Mouse (Mus musculus) layer of hippocampus, postnatal 10 days (tissue): ENCODE results near the gene Dnase1l1. TPM values are rescaled to one million over a fixed set of nuclear protein-coding genes. Genes with fewer than 3 reads are reported as not detected.

Experiments
- DNase-seq, 2 experiments: peaks; one replicate each; pipeline ENCODE4 v3.0.0; 2021; ENCODE audit warnings: low spot score in 2 of 2
- long read RNA-seq: library from polyadenylated mRNA; stranded (forward); transcript quantifications from one replicate; pipeline ENCODE4 v2.0.0, GENCODE M21; 2023
- total RNA-seq, 2 experiments: library from RNA; stranded (reverse); gene quantifications; 2 replicates each; pipeline ENCODE4 v1.2.3; 2021

Dnase1l1 gene
- 1 to 10 TPM; 2.8 to 3.5 TPM for total RNA-seq
- long read RNA-seq, partial matches to known transcripts: 0 of 2 reads
- long read RNA-seq, other reads (novel, unspliced or antisense): 0 of 2 reads

DNA sequence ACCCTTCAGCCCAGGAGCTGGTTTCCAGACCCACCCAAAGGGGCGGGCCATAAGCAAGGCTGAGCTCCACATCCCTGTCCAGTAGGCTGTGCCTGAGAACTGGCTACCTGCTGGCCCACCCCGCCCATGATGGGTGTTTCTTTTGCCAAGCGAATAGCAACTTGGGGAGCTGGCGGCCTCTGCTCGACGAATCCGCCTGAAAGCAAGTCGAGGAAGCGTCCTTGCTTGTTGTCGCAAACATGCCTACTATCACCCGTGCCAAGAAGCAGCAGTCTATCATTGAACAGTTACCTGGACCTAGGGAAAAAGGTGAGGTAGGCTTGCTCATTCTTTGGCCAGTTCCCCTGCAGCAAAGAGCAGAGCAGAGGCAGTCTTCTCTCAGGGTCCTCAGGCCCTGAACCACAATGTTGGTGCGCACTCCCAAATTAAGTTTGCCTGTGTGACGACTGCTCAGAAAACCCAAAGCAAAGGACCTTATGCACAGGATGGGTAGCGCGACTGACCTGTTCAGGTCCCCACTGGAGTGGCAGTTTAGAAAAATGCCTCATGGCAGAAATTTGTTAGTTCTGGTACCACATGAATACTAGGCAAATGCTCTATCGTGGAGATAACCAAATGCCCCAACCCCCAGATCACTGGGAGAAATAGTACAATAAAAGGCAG is at the start of gene Dnase1l1, which contains the start of gene Taz:
Dnase1l1 (minus strand) TSS at position 606 of the 663 bp plus-strand sequence.
Taz (plus strand) TSS at position 181 of the 663 bp plus-strand sequence.
- DNase-seq: peak; percentile 14 to 34

DNA sequence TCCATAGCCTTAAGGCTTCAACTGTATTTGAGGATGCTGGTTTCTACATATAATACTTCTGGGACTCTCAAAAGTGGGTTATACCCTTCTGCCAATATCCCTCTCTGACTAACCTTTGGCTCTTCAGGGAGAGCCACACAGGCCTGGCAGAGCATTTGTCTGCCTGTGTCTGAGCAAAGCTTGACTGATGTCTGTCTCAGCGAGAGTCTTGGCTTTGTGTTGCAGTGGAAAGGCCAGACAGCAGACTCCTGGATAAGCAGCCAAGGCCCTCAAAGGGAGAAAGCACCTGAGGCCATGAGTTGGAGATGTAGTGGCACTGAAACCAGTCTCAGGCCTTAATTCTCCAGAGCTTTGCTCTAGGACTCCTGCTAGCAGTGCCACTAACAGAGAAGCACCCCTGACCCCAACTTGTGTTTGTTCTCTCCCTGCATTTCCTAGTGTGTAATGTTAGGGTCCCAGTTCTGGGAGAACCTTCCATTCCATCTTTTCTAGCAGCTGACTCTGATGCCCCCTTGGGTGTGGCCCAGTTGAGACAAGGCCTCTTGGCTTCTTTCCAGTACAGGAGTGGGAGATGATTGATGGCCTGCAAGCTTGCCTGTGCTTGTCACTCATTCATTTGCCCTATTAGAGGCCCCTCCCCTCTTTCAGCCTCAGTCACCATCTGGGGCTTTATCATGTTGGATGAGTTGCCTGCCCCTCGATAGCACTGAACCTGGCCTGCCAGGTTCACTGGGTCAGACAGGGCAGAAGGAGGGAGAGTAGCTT is 48.2 kb upstream of the Dnase1l1 start:
- no peak for DNase-seq

DNA sequence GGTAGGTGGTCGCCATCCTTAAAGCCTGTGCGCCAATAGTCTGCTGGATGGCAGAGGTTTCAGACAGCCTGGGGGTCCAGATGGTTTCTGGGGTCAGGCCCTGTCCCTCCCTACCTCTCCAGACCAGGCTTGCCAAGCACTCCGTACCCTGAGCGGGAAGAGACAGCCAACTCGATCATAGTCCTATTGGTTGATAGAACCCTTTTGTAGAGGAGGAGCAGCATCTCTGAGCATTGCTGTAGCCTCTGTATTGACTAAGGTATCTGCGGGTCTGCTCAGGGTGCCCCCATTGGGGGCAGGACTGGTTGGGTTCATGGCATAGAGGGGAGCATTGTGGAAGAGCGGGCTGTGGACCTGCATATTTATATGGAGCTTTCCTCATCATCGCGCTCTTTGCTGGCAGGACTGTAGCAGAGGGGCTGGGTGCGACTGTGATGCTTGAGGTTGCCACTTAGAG is 47.1 kb upstream of the Dnase1l1 start:
- DNase-seq: no peak

DNA sequence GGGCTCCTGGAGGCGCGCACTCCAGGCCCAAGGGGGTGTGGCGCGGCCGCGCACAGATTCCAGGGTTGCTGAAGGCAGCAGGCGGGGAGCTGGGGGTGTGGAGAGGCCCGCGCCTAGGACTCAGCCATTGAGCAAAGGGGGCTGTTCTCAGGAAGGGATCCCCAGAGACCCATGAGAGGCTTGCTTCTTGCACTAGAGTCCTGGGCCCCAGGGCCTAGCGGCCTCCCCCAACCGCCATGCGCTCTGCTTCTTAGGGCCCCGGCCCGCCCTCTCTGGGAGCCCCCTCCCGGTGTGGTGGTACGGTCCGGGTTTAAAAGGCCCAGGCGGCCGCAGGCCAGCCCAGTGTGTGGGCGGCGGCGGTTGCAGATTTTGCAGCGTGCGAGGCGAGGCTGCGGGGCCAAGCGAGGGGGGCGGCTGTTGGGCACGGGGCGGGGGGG is 46.6 kb upstream of the Dnase1l1 start, which contains the start of gene Plxna3:
Plxna3 (plus strand) TSS at position 342 of the 437 bp plus-strand sequence.
- peak; percentile 62 to 77 for DNase-seq

DNA sequence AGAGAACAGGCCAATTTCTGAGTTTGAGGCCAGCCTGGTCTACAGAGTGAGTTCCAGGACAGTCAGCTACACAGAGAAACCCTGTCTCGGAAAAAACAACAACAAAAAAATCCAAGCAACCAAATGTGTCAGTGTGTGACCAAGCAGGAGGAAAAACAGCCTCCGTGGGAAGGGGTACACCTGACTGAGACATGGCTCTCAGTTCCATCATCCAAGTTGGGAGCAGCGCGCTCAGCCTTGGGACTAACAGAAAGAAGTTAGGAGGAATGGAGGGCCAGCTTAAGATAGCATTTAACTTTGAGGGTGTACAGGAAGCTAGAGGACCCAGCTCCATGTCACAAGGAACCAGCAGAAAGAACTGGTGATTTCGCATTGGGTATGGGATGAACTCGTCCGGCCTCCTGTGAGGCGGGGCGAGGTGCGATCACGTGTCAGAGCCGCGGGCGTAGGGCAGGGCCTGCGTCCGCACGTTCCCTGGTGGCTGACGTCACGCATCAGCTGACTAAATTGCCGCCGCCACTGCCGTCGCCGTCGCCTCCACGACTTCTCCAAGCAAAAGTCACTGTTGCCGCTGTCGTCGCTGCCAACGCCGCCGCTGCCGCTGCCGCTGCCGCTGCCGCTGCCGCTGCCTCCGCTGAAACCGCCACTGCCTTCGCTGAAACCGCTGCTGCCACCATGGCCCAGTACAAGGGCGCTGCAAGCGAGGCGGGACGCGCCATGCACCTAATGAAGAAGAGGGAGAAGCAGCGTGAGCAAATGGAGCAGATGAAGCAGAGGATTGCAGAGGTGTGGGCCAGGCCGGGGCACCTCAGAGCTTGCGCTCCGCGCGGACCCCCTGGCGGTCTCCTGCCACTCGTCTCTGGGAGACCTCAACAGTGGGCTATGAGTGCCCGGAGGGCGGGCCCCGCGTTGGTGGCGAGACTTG is 30.7 kb upstream of the Dnase1l1 start, which contains the start of gene Fam50a:
Fam50a (plus strand) TSS at position 494 of the 925 bp plus-strand sequence.
- peak; percentile 79 to 83 for DNase-seq

DNA sequence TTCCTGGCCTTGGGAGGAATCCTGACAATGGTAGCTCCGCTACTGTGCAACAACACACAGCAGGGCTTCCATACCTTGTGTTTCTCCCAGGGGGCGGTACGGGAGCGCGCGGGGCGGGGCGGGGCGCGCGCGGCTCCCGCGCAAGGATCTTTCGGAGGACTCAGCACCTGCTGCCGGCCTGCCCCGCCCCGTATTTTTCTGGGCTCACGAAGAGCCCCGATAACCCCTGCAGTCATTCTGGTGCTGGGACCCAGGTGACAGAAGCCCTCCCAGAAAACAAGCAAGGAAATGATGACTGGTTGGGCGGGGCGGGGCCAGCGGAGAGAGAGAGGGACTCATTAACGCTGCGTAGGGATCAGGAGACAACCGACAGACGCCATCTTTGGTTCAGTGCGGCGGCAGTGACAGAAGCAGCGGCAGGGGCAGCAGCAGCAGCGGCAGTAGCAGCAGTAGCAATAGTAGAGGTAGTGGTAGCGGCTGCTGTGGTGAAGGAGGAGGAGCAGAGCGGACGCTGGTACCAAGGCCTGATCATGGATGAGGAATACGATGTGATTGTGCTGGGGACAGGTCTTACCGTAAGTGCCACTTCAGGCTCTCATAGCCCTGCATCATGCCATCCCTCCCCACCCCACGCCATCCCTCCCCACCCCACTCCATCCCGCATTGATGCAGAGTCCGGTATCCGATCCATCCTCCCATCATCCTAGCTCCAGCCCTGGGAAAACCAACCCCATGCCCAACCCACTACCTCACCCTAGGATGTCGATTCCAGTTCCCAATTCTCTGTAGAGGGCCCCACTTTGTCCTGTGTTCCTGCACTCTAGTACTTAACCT is 22.9 kb upstream of the Dnase1l1 start, which contains the start of gene Gdi1:
Gdi1 (plus strand) TSS at position 132 of the 834 bp plus-strand sequence.
- peak; percentile 72 to 79 for DNase-seq

DNA sequence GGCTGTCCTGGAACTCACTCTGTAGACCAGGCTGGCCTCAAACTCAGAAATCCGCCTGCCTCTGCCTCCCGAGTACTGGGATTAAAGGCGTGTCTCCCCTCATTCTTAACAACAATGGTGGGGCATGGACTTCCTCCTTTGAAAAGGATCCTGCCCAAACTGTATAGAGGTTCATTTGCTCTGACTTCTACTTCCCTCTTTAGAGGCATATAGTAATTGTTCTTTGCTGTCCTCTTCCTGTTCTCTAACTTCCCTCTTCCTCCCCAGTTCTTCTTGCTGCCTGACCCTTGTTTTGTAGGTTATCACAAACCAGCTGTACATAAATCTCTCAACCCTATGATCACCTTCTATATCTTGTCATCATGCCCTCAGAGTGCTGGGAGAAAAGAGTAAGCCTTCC is 17.6 kb upstream of the Dnase1l1 start:
- no peak for DNase-seq

DNA sequence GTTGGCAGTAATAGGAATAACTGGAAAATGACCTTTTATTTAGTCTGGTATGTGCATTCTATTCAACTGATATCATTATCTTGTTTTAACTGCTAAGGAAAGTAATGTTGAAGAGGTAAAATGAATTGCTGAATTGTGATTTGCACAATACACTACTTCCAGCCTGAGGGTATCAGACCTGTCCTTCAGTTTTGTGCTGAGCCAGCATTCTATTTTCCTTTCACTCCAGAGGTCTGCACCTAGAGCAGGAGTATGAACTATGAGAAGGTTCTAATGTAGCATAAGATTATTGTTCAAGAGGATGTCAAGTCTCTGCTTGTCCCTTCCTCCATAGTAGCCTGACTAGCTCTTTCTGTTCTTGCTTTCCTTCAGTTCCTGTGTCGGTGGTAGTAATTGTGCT is 16.2 kb upstream of the Dnase1l1 start:
- no peak for DNase-seq

DNA sequence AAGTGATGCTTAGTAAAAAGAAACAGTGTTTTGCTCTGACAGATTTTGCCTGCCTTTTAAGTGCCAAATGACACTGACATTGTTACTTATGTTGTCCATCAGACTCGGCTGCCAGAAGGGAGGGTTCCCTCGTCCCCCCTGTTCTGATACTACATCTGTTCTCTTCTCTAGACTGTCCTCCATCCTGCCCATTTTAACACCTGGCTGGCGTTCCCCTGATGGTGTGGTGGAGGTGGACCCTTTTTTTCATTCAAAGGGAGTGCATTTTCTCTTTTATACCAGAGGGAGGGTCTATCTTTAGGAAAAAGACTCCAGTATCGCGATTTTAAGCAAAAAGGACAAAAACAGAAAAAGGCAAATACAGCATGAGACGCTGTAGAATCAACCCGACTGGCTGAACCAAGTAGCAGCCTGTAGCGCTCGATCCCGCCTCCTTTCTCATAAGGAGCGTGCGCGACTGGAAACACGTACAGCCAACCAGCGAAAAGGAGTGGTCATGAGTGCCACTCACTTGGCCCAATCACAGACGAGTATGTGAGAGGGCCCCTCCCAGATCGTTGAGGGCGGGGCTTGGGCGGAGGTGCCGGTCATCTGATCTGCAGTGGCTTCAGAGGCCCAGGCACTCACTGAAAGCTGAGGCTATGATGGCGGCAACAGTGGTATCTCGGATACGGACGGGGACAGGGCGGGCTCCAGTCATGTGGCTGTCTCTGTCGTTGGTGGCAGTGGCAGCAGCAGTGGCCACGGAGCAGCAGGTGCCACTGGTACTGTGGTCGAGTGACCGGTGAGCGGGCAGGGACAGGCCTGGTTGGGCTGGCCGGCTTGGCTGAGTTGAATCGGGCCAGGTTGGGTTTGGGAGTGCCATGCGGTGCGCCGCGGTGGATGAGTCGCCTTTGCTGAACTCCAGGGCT is 14.7 kb upstream of the Dnase1l1 start, which contains the start of gene Atp6ap1:
Atp6ap1 (plus strand) TSS at position 560 of the 911 bp plus-strand sequence.
- DNase-seq: peak; percentile 92 to 93

DNA sequence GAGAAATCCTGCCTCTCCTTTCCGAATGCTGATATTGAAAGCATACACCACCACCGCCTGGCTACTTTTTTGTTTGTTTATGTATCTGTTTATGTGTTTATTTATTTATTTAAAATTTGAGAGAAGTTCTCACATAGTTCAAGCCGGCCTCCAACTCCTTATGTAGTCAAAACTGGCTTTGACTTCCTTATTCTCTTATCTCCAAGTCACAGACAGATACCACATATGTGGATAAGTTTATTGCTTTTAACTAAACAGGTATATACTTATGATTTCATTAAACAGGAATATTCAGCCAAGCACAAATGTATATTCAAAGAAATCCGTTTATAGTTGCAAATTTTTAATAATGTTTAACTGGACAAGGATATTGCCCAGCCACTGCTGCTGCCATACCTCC is 11.3 kb upstream of the Dnase1l1 start:
- no peak for DNase-seq

DNA sequence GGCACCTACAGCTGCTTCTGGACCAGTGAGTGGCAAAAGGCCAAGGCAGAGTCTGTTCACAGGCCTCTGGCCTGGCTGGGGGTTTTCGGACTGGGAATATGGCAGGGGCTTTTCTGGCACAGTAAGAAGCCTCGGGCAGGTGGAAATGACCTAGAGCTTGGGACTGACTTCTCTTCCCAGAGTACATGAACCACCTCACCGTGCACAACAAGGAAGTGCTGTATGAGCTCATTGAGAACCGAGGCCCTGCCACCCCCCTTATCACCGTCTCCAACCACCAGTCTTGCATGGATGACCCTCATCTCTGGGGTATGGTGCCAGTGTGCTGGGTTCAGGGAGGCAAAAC is 928 bp upstream of the Dnase1l1 start:
- no peak for DNase-seq

DNA sequence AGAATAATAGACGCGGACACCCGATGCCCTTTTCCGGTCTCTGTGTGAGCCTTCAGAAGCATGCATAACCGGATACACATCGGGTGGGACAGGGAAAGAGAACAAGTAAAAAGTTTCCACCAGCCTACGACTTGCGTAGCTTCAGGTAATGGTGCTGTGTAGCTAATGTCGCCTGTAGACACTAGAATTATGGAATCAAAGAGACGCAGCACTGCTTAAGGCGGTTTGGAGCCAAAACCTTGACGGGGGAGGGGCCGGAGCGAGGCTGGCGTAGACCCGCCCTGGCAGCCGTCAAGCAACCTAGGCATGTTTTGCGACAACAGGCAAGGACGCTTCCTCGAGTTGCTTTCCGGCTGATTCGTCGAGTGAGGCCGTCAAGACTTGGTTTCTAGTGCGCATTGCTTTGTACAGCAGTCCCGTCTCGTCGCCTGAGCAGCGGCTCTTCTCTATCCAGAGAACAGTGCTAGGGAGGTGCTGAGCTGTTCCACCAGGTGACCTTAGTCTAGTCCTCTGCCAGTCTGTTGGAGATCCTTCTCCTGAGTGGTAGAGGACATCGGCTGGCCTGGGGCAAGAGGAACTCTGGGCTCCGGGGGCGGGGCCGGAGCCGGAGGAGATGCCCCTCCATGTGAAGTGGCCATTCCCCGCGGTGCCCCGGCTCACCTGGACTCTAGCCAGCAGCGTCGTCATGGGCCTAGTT is 406 bp upstream of the Dnase1l1 start:
- peak; percentile 78 to 85 for DNase-seq

DNA sequence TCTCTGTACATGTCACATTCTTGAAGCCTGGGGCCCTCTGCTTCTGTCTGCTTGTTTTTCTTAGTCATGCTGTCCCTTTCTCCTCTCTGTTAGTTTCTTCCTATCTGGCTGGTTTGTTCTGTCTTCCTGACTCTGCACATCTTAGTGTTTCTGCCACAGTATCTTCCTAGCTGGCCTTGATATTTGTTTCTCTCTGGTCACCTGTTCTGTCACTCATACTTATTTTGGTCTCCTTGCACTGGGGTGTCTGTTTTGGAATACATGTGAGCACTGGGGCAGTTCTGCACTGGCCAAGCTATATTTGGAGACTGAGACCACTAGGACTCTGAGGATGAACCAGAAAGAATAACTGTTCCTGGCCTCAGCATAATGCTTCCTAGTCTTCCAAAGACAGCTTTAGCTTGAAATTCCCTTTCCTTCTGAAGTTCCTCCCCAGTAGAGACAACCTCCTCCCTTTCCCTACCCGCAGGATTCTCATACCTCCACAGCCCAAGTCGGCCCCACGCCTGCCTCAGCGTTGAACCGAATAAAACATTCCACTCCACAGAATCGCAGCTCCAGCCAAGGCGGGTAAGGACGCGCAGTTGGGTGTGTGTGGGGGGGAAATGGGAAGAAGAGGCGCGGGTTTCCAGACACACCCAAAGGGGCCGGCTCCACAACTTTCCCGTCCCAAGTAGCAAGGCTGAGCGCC is 951 bp downstream of the Dnase1l1 start:
- no peak for DNase-seq

DNA sequence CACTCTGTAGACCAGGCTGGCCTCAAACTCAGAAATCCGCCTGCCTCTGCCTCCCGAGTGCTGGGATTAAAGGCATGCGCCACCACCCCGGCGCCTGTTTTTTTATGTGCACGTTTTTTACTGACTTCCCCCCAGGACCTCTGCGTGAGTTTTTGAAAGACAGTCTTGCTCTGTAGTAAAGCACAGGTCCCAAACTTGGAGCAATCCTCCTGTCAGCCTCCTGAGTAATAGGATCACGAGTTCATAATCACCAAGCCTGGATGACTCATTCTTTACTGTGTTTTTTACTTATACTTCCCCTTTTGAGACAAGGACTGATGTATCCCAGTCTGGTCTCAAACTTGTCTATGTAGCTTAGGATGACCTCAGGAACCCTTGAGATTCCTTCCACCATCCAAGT is 4.2 kb downstream of the Dnase1l1 start:
- DNase-seq: no peak

DNA sequence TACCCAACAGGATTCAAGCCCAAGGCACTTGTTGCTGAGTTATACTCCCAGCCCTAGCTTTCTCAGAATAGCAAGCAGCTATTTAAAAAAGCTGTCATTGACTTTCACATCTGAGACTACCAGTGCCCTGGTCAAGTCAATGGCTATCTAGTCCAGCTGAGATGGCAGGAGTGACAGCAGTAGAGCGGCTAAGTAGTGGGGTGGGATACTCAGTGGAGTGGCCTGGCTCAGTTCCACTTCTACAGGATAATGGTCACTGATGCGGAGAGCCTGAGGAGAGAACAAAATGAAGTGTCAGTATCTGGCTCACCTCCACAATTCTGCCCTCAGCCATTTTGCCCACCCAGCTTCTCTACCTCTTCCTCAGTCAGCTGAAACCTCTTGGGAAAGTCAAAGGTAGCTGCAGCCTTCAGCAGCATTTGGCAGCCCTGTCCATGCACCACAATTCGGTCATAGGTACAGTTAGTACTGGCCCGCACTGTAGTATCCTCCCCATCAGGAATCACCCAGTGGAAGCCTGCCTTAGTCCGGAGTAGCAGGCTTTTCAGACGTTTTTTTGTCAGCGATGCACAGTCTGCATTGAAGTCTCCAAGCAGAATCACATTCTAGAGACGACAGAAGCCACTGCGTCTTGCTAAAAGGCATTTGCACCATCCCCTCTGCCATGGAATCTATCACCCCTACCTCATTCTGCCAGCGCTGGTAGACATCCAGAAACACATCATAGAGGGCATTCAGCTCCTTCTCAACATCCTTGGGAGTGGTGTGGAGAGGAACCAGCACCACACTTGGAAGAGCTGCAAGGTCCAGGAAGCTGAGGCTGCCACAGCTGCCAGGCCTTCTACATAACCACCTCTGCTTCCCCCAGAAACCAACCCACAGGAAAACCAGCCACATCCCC is 8.5 kb downstream of the Dnase1l1 start:
- DNase-seq: no peak

DNA sequence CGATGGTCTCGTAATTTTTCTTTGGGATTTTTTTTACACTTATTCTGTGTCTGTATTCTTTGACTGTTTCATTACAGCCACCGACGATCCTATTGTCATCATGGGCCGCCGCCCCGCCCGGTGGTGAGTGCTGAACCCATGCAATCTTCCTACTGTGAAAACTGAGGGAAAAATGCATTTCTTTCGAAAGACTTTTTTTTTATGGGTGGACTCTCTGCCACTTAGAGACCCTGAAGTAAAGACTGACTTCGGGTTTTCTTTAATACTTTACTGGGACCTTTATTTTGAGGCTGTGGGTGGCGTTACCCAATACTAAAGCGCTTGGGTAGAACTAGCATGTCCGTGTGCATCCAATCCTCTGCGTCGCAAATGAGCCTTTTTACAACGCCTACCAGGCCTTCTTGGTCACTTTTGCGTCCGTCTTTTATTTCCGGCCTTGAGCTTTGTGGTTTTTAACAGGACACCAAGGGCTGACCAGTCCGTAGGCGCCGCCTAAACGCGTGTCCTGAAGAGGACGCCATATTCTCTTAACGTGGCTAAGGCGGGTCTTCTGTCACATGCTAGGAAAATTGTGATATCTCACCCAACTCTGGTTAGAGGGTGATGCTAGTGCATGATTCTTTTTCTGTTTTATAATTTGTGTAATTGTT is 11.1 kb downstream of the Dnase1l1 start:
- DNase-seq: peak; percentile 13 to 25
